Mouse (Mus musculus): ENCODE measurements at regions not wholly inside any gene's neighbourhood (a gene's known extent, or its start where the extent isn't known, plus 50 kb on each side); places are given as distances from the start of the nearest gene placed in this dataset.

GRCm38 (mm10) chr16:5496051-5496685 lies 240.4 kb upstream of the Eef2kmt start:
- no peaks in the 10 kb centered on the region for H3K9me3 ChIP-seq
- H3K4me3 ChIP-seq = no peak overlapping the region
- H3K27me3 ChIP-seq = no peaks in the 10 kb centered on the region
- no peak overlapping the region for H3K4me2 ChIP-seq
- H3K9ac ChIP-seq = no peak overlapping the region
- WGBS = 26% methylated on average over 2 of the region's 2 CpGs
- no peaks in the 10 kb centered on the region for H3K36me3 ChIP-seq
- no peak for ATAC-seq (ENCODE audit: low FRiP score, low read depth)
- H3K27ac ChIP-seq (replicated peaks) = no peak overlapping the region
- no peaks in the 10 kb centered on the region for H3K4me1 ChIP-seq (replicated peaks)

DNA sequence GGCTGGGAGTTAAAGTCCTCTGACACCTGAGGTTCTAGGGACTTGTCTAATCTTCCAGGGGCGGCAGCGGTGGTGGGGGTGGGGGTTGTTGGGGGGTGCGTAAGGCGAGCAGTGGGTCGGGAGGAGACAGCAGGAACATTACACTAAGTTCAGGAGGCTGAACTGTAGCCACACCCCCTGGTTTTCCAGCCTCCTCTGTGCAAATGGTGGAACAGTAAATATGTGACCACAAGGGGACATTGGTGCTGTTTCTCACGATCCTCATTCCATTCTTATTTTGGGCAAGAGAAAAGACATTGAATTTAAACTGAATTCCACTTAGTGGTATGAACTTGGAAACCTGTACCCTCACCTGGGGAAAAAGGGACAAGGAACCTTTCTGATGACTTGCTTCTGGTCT lies 237.6 kb upstream of the Eef2kmt start:
- no peak for ATAC-seq (ENCODE audit: low FRiP score, low read depth)

DNA sequence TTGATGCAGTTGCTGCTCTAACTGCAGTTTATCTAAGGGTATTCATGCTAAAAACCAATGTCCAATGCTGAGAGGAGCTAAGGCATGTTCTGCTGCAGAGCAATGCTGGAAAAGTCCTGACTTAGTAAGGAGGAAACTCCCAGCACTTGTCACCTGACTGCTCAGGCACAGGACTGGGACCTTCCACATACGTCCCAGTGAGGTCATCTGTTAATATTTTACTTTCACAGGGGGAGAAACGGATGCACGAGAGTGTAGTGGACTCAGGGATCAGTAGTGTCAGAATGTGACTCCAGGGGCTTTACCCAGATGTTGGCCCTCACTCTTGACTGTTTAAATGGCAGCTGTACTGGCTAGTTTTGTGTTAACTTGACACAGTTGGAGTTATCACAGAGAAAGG lies 231.5 kb upstream of the Eef2kmt start:
- Histone ChIP-seq H3K9ac (no peak overlapping the region), H3K9me3 (no peaks in the 10 kb centered on the region), H3K4me1 (replicated peaks) (no peaks in the 10 kb centered on the region), H3K4me3 (no peak overlapping the region), H3K4me2 (no peak overlapping the region), H3K27me3 (no peaks in the 10 kb centered on the region), H3K36me3 (no peaks in the 10 kb centered on the region), H3K27ac (replicated peaks) (no peak overlapping the region)
- no peak for ATAC-seq (ENCODE audit: low FRiP score, low read depth)
- 61% methylated on average over 3 of the region's 3 CpGs for WGBS

More for the DNA sequence above, 237.6 kb upstream of the Eef2kmt start:
- Histone ChIP-seq H3K4me1 (replicated peaks) (no peaks in the 10 kb centered on the region), H3K36me3 (no peaks in the 10 kb centered on the region), H3K9ac (no peak overlapping the region), H3K9me3 (no peaks in the 10 kb centered on the region), H3K4me2 (no peak overlapping the region), H3K4me3 (no peak overlapping the region), H3K27me3 (no peaks in the 10 kb centered on the region), H3K27ac (replicated peaks) (no peak overlapping the region)
- 47% methylated on average over 6 of the region's 6 CpGs for WGBS

DNA sequence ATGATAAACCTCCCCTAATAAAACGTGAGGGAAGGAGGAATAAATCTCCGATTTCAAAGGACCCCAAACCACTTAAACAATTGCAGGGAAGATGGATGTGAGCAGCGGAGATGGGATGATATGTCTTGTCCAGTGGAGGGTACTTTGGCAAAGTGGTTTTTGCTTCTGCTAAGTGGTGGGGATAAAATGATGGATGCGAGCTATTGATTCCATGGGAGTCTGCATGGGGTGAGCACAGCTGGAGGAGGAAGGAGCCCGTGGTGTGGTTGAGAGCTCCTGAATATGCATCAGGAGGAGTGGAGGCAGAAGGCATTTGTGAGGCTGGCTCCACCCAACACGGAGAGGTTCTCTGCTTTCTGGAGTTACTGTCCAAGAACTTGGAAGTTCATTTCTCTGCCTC lies 227.6 kb upstream of the Eef2kmt start:
- no peak overlapping the region for H3K4me3 ChIP-seq
- H3K9me3 ChIP-seq = no peaks in the 10 kb centered on the region
- 22% methylated on average over 6 of the region's 6 CpGs for WGBS
- H3K4me2 ChIP-seq = no peak overlapping the region
- no peak overlapping the region for H3K9ac ChIP-seq
- H3K36me3 ChIP-seq = no peaks in the 10 kb centered on the region
- H3K27ac ChIP-seq (replicated peaks) = no peak overlapping the region
- no peak for ATAC-seq (ENCODE audit: low FRiP score, low read depth)
- no peaks in the 10 kb centered on the region for H3K27me3 ChIP-seq
- no peaks in the 10 kb centered on the region for H3K4me1 ChIP-seq (replicated peaks)

GRCm38 (mm10) chr16:5480148-5480547 lies 224.4 kb upstream of the Eef2kmt start:
- no peak overlapping the region for H3K27ac ChIP-seq (replicated peaks)
- no peak overlapping the region for H3K4me3 ChIP-seq
- H3K9ac ChIP-seq = no peak overlapping the region
- WGBS = 82% methylated on average over 1 of the region's 1 CpGs
- H3K4me1 ChIP-seq (replicated peaks) = peaks cover 8% of the 10 kb centered on the region
- H3K36me3 ChIP-seq = no peaks in the 10 kb centered on the region
- H3K9me3 ChIP-seq = no peaks in the 10 kb centered on the region
- H3K27me3 ChIP-seq = no peaks in the 10 kb centered on the region
- no peak overlapping the region for H3K4me2 ChIP-seq
- no peak for ATAC-seq (ENCODE audit: low FRiP score, low read depth)

GRCm38 (mm10) chr16:5478970-5479369 lies 223.2 kb upstream of the Eef2kmt start:
- H3K27ac ChIP-seq (replicated peaks) = no peak overlapping the region
- H3K9me3 ChIP-seq = no peaks in the 10 kb centered on the region
- no peaks in the 10 kb centered on the region for H3K36me3 ChIP-seq
- H3K4me3 ChIP-seq = no peak overlapping the region
- peaks cover 16% of the 10 kb centered on the region for H3K4me1 ChIP-seq (replicated peaks)
- H3K9ac ChIP-seq = no peak overlapping the region
- H3K4me2 ChIP-seq = no peak overlapping the region
- H3K27me3 ChIP-seq = no peaks in the 10 kb centered on the region
- no peak for ATAC-seq (ENCODE audit: low FRiP score, low read depth)

- Histone ChIP-seq H3K4me1 (replicated peaks) (peaks cover 24% of the 10 kb centered on the region), H3K4me3 (no peak overlapping the region), H3K4me2 (no peak overlapping the region), H3K36me3 (no peaks in the 10 kb centered on the region), H3K9ac (no peak overlapping the region), H3K9me3 (no peaks in the 10 kb centered on the region), H3K27me3 (no peaks in the 10 kb centered on the region), H3K27ac (replicated peaks) (no peak overlapping the region)
- WGBS = 20% methylated on average over 5 of the region's 5 CpGs
- no peak for ATAC-seq (ENCODE audit: low FRiP score, low read depth)
Observed at GRCm38 (mm10) chr16:5471321-5471720, 215.5 kb upstream of the Eef2kmt start.

- Histone ChIP-seq H3K36me3 (no peaks in the 10 kb centered on the region), H3K4me3 (no peak overlapping the region), H3K27ac (replicated peaks) (no peak overlapping the region), H3K9me3 (no peaks in the 10 kb centered on the region), H3K9ac (no peak overlapping the region), H3K27me3 (no peaks in the 10 kb centered on the region), H3K4me1 (replicated peaks) (no peaks in the 10 kb centered on the region), H3K4me2 (no peak overlapping the region)
- 6% methylated on average over 3 of the region's 3 CpGs for WGBS
- no peak for ATAC-seq (ENCODE audit: low FRiP score, low read depth)
Observed at GRCm38 (mm10) chr16:5467587-5467986, 211.8 kb upstream of the Eef2kmt start.

DNA sequence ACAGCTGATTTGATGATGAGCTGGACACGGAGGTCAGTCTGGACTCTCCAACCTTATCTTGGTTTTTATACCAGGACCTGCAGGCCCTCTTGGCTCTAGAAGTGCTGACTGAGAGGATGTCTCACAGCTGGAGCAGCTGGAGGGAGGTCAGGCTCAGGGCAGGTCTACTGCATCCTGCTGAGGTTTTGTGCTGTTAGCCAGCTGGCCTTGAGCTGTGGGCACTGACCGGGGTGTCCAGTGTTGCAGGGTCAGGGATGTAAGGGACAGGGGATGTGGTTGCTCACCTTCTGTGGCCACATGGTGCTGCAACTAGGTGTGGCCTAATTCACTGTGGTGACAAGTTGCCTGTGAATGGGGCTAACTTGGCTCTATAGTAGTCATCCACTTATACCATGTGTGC lies 211.0 kb upstream of the Eef2kmt start:
- Histone ChIP-seq H3K4me3 (no peak overlapping the region), H3K9ac (no peak overlapping the region), H3K9me3 (no peaks in the 10 kb centered on the region), H3K27ac (replicated peaks) (no peak overlapping the region), H3K4me2 (no peak overlapping the region), H3K36me3 (no peaks in the 10 kb centered on the region), H3K27me3 (no peaks in the 10 kb centered on the region), H3K4me1 (replicated peaks) (no peaks in the 10 kb centered on the region)
- ATAC-seq (ENCODE audit: low FRiP score, low read depth) = no peak
- WGBS = 60% methylated on average over 2 of the region's 2 CpGs

DNA sequence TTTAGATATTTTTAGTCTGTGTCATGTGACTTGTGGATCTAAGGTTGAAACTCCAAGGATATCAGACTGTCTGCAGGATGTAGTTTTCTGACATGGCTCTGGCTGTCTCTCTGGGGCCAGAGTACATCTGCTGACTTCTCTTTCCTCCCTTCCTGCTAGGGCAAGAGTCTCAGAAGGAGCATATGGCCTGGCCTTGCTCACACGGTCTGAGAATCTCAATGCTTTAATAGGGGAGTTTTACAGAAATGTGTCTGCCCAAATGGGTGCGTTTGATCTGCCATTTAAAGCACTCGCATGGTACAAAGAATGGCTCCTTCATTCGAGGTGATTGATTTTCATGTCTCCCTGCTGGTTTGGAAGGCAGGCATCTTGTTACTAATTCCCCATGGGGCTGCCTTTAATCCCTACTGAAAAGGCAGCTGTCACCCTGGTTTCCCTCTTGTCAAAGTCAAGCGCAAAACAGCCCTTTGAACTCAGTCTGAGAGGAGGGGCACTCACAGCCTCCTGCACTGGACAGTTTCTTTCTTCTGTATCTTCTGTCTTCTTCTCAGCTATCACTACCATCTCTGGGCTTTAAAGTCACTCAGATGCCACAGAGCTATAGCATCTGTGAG lies 199.7 kb upstream of the Eef2kmt start:
- no peaks in the 10 kb centered on the region for H3K9me3 ChIP-seq
- no peaks in the 10 kb centered on the region for H3K27me3 ChIP-seq
- 13% methylated on average over 5 of the region's 5 CpGs for WGBS
- H3K36me3 ChIP-seq = no peaks in the 10 kb centered on the region
- H3K27ac ChIP-seq (replicated peaks) = no peak overlapping the region
- H3K4me1 ChIP-seq (replicated peaks) = peaks cover 4% of the 10 kb centered on the region; the same call in 1 of the 2 replicates
- H3K9ac ChIP-seq = no peak overlapping the region
- H3K4me3 ChIP-seq = no peak overlapping the region
- H3K4me2 ChIP-seq = no peak overlapping the region
- ATAC-seq (ENCODE audit: low FRiP score, low read depth) = no peak

DNA sequence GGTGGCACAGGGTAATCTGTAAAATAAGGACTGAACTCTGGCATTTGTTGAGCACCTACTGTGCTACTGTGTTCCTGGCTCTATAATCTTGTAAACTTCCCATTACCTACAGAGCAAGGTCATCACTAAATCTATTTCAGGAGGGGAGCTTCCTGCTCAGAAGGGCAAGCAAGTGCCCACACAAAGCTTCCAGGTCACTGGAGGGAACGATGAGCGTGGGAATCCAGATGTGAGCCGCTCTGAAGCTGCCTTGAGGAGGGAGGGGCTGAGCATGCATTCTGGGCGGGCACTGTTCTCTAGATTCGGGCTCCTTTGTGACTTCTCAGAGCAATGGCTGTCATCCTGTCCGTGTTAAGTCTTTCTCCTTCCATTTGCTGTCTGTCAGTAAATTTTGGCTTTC lies 198.5 kb upstream of the Eef2kmt start:
- no peak for ATAC-seq (ENCODE audit: low FRiP score, low read depth)
- no peak overlapping the region for H3K4me2 ChIP-seq
- 16% methylated on average over 6 of the region's 6 CpGs for WGBS
- no peak overlapping the region for H3K9ac ChIP-seq
- H3K27me3 ChIP-seq = no peaks in the 10 kb centered on the region
- H3K27ac ChIP-seq (replicated peaks) = no peak overlapping the region
- no peaks in the 10 kb centered on the region for H3K36me3 ChIP-seq
- H3K4me3 ChIP-seq = no peak overlapping the region
- H3K4me1 ChIP-seq (replicated peaks) = peaks cover 4% of the 10 kb centered on the region; the same call in 1 of the 2 replicates
- no peaks in the 10 kb centered on the region for H3K9me3 ChIP-seq

DNA sequence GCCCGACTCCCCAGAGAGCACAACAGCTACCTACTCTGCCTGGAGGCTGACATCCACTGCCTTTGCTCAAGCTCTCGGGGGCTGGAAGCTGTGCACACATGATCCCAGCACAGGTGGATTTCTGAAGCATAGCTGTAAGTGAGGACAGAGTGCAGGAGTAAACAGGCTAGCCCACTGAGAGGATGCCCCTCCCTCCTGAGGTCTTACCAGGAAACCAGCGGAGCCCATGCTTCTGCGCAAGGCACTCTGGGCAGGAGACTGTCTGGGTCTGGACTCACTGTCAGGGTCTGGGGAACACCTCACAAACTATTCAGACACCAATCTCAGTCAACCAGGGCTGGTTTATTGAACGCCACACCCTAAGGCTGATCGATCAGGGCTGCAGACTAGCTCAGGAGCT lies 197.2 kb upstream of the Eef2kmt start:
- 85% methylated on average over 6 of the region's 6 CpGs for WGBS
- no peak for ATAC-seq (ENCODE audit: low FRiP score, low read depth)
- Histone ChIP-seq H3K4me2 (no peak overlapping the region), H3K9me3 (no peaks in the 10 kb centered on the region), H3K36me3 (no peaks in the 10 kb centered on the region), H3K4me1 (replicated peaks) (peaks cover 4% of the 10 kb centered on the region; the same call in 1 of the 2 replicates), H3K27me3 (no peaks in the 10 kb centered on the region), H3K27ac (replicated peaks) (no peak overlapping the region), H3K4me3 (no peak overlapping the region), H3K9ac (no peak overlapping the region)

GRCm38 (mm10) chr16:5445776-5446175 lies 190.0 kb upstream of the Eef2kmt start:
- WGBS = 70% methylated on average over 6 of the region's 6 CpGs
- H3K27ac ChIP-seq (replicated peaks) = no peak overlapping the region
- no peak overlapping the region for H3K9ac ChIP-seq
- no peak overlapping the region for H3K4me2 ChIP-seq
- no peaks in the 10 kb centered on the region for H3K9me3 ChIP-seq
- no peaks in the 10 kb centered on the region for H3K4me1 ChIP-seq (replicated peaks)
- H3K4me3 ChIP-seq = no peak overlapping the region
- no peak for ATAC-seq (ENCODE audit: low FRiP score, low read depth)
- H3K27me3 ChIP-seq = no peaks in the 10 kb centered on the region
- H3K36me3 ChIP-seq = no peaks in the 10 kb centered on the region

Measured in hindbrain, embryonic 15.5 days (tissue).